Mouse (Mus musculus) midbrain, embryonic 15.5 days (tissue): Measurements from ENCODE around the gene Gm3676. TPM values are rescaled to one million over a fixed set of nuclear protein-coding genes. Genes with fewer than 3 reads are reported as not detected.
"Not testable (repeated sequence)": the region's sequence is repeated elsewhere in the genome, so short reads cannot be mapped to it uniquely, and the experiment has no call there.

Experiments
- ATAC-seq: fragments of 200-750 bp; cut with Nextera tagmentation; replicated peaks from 2 replicates; pipeline ENCODE4 v1.8.0; 2017; ENCODE audit warnings: moderate TSS enrichment
- H3K27ac ChIP-seq: fragments of 300-500 bp; sonication (generic); 2 replicates; pipeline ENCODE4 v1.5.1; 2015; ENCODE audit warnings: mild to moderate bottlenecking, inconsistent platforms
- H3K27me3 ChIP-seq: fragments of 300-500 bp; sonication (generic); replicated peaks from 2 replicates; pipeline ENCODE4 v1.6.1; 2015; ENCODE audit warnings: inconsistent platforms
- H3K36me3 ChIP-seq: fragments of 300-500 bp; sonication (generic); replicated peaks from 2 replicates; pipeline ENCODE4 v1.6.1; 2015; ENCODE audit warnings: inconsistent platforms
- H3K4me1 ChIP-seq: fragments of 300-500 bp; sonication (generic); 2 replicates; pipeline ENCODE4 v1.6.1; 2015; ENCODE audit warnings: inconsistent platforms
- H3K4me2 ChIP-seq: fragments of 300-500 bp; sonication (generic); 2 replicates; pipeline ENCODE4 v1.6.1; 2015; ENCODE audit warnings: inconsistent platforms, mild to moderate bottlenecking, moderate library complexity
- H3K4me3 ChIP-seq: fragments of 300-500 bp; sonication (generic); 2 replicates; pipeline ENCODE4 v1.5.1; 2015; ENCODE audit warnings: mild to moderate bottlenecking, inconsistent platforms
- H3K9ac ChIP-seq: fragments of 300-500 bp; sonication (generic); 2 replicates; pipeline ENCODE4 v1.6.1; 2015; ENCODE audit warnings: mild to moderate bottlenecking, inconsistent platforms
- H3K9me3 ChIP-seq: fragments of 300-500 bp; sonication (generic); 2 replicates; pipeline ENCODE4 v1.6.1; 2016; ENCODE audit warnings: inconsistent platforms
- WGBS: fragments of 180-500 bp; shearing (Covaris S2); methylation state at CpG from one replicate; pipeline ENCODE4 v1.1.7; 2015; ENCODE audit warnings: mixed read lengths; 5-methylcytosine and 5-hydroxymethylcytosine counted together
- polyA plus RNA-seq: library from polyadenylated mRNA; unstranded; fragments of >200 nt; fragmentation: Nextera tagmentation; extraction: Ambion mirVana; gene quantifications from 2 replicates; pipeline ENCODE4 v1.2.1, GENCODE M21; 2015

Gm3676 gene
- polyA plus RNA-seq, result not detected in 2 replicates

GRCm38 (mm10) chr14:41646387-41646786, at the start of gene Gm3676:
TSS of gene Gm3676 (minus strand) at chr14:41646487.
- H3K27me3 ChIP-seq, H3K4me3 ChIP-seq, H3K9ac ChIP-seq, H3K9me3 ChIP-seq, H3K4me1 ChIP-seq, H3K36me3 ChIP-seq, H3K4me2 ChIP-seq, ATAC-seq, H3K27ac ChIP-seq: not testable (repeated sequence)
- WGBS, result no CpG with 5 or more reads among the region's 1 CpGs

- H3K27ac ChIP-seq, H3K4me1 ChIP-seq, H3K9ac ChIP-seq, H3K27me3 ChIP-seq, H3K4me2 ChIP-seq, H3K36me3 ChIP-seq, H3K4me3 ChIP-seq, H3K9me3 ChIP-seq, ATAC-seq: not testable (repeated sequence)
- 89% methylated on average over 2 of the region's 2 CpGs for WGBS
These were observed 1.9 kb upstream of the Gm3676 start for GRCm38 (mm10) chr14:41648176-41648575.

GRCm38 (mm10) chr14:41630144-41630543, 16.1 kb downstream of the Gm3676 start:
- H3K4me2 ChIP-seq, H3K4me3 ChIP-seq, H3K36me3 ChIP-seq, H3K9me3 ChIP-seq, H3K27ac ChIP-seq, H3K4me1 ChIP-seq, H3K27me3 ChIP-seq, H3K9ac ChIP-seq, ATAC-seq: not testable (repeated sequence)
- 98% methylated on average over 10 of the region's 11 CpGs for WGBS

- H3K9me3 ChIP-seq, H3K4me2 ChIP-seq, H3K4me1 ChIP-seq, H3K4me3 ChIP-seq, H3K36me3 ChIP-seq, H3K27ac ChIP-seq, H3K27me3 ChIP-seq, ATAC-seq, H3K9ac ChIP-seq: not testable (repeated sequence)
- WGBS, result 80% methylated on average over 1 of the region's 2 CpGs
These were observed 21.8 kb downstream of the Gm3676 start, which contains the start of gene Gm3072 for GRCm38 (mm10) chr14:41624512-41624911. TSS of gene Gm3072 (minus strand) at chr14:41624612.

- 88% methylated on average over 5 of the region's 5 CpGs for WGBS
- not testable (repeated sequence) for H3K27ac ChIP-seq, H3K36me3 ChIP-seq
These were observed 23.8 kb downstream of the Gm3676 start for GRCm38 (mm10) chr14:41622535-41622934.

GRCm38 (mm10) chr14:41610690-41611089, 35.6 kb downstream of the Gm3676 start:
- not testable (repeated sequence) for H3K4me3 ChIP-seq, H3K4me2 ChIP-seq, ATAC-seq, H3K9me3 ChIP-seq, H3K36me3 ChIP-seq, H3K27ac ChIP-seq, H3K27me3 ChIP-seq, H3K4me1 ChIP-seq, H3K9ac ChIP-seq
- 84% methylated on average over 1 of the region's 1 CpGs for WGBS

More at GRCm38 (mm10) chr14:41622535-41622934, 23.8 kb downstream of the Gm3676 start:
- ATAC-seq, H3K9me3 ChIP-seq, H3K4me2 ChIP-seq, H3K9ac ChIP-seq, H3K27me3 ChIP-seq, H3K4me3 ChIP-seq, H3K4me1 ChIP-seq: not testable (repeated sequence)

- not testable (repeated sequence) for H3K36me3 ChIP-seq, H3K4me2 ChIP-seq, H3K9ac ChIP-seq, H3K9me3 ChIP-seq, ATAC-seq, H3K27ac ChIP-seq, H3K4me3 ChIP-seq, H3K27me3 ChIP-seq, H3K4me1 ChIP-seq
- WGBS, result 96% methylated on average over 15 of the region's 15 CpGs
These were observed 45.4 kb downstream of the Gm3676 start for GRCm38 (mm10) chr14:41600935-41601334.

Other genes starting within 250 kb of the Gm3676 start
- gene Gm6482, start 238.2 kb downstream of the Gm3676 start, polyA plus RNA-seq, result not detected in 2 replicates
- not detected in 2 replicates for gene Gm7954, start 193.0 kb downstream of the Gm3676 start, polyA plus RNA-seq
- gene Gm3486, start 157.0 kb downstream of the Gm3676 start, polyA plus RNA-seq, result not detected in 2 replicates
- not detected in 2 replicates for gene Gm7970, start 90.9 kb downstream of the Gm3676 start, polyA plus RNA-seq
- gene 1700049E17Rik2, start 73.3 kb downstream of the Gm3676 start, polyA plus RNA-seq, result not detected in 2 replicates
- gene Gm3072, start 21.9 kb downstream of the Gm3676 start, polyA plus RNA-seq, result not detected in 2 replicates
- not detected in 2 replicates for gene Gm8068, start 55.4 kb upstream of the Gm3676 start, polyA plus RNA-seq
- gene Gm7929, start 104.1 kb upstream of the Gm3676 start, polyA plus RNA-seq, result not detected in 2 replicates
- gene Gm47189, start 126.0 kb upstream of the Gm3676 start, polyA plus RNA-seq, result not detected in 2 replicates